Mouse (Mus musculus) liver, adult 2 months (tissue): Measurements from ENCODE around the gene Upf3a.

ENCODE experiments used
- CTCF ChIP-seq: fragments of 200-500 bp; IDR thresholded peaks from 2 replicates; pipeline ENCODE4 v1.5.1; 2011; ENCODE audit warnings: low read depth, low read length, control low read depth
- POLR2A ChIP-seq: fragments of 200-500 bp; IDR thresholded peaks from 2 replicates; pipeline ENCODE4 v1.6.1; 2011; ENCODE audit warnings: low read length, control low read depth; ENCODE audit not compliant: insufficient read depth; ENCODE audit errors: extremely low read depth

DNA sequence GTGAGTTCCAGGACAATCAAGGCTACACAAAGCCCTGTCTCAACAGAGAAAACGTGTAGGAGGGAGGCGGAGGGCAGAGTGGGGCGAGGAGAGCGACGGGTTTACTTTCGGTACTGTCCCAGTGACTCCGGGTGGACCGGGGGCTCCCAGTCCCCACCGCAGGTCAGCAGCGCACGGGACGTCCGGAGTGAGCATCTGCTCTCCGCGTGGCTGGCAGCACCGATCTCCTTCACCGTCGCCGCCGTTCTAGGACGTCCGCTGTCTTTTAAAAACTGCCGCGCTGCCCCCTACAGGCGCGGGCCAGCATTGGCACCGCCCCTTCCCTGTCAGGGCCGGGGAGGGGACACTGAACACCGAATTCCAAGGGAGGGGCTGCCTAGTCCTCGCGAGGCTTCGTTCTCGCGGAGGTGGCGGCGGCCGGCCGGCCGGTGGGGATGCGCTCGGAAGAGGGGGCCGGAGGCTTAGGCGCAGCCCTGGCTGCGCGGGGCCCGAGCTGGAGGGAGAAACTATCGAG, at the start of gene Upf3a:
- TF ChIP-seq CTCF (peak; percentile 76), POLR2A (no peak)
